In the genomic region with DNA sequence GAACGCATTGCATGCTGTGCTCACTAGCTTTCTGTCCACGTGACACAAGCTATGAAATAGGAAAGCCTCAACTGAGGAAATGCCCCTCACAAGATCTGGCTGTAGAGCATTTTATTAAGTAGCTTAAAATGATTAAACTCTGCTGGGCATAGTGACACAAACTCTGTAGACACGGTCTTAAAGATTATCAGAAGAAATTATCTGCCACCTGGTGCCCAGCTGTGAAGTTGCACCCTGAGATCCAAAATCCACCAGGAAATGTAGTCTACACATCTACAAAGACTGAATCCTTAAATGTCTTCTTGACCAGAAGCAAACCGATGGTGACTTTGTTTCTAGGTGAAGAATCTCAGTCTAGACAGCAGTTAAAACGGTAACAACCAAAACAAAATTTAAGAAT, we compare ENCODE assay signal across 10 mouse cellular contexts. TPM values are rescaled to one million over a fixed set of nuclear protein-coding genes. Genes with fewer than 3 reads are reported as not detected.
DNase-seq lines count a peak whose midpoint lies in the region; ATAC-seq and TF ChIP-seq lines count a peak whose summit lies in the region.
"Had no signal": no experiment of that assay in that cellular context is flagged by ENCODE, and none has a peak within 500 bp of the region (broad histone marks: within the 10 kb centered on the region; RNA-seq: fewer than 3 reads in every experiment).

No protein-coding gene starts in this region.

- H3K27ac ChIP-seq in gastrocnemius, adult 2 months: no peak overlapping the region
- H3K27ac ChIP-seq in midbrain, postnatal 0 days (ENCODE audit: low read depth, low read length): no peak overlapping the region
- no peak overlapping the region for H3K27ac ChIP-seq in midbrain, embryonic 10.5 days (replicated peaks)
- no peak overlapping the region for H3K27ac ChIP-seq in hindbrain, embryonic 16.5 days (ENCODE audit: low read depth, low read length)
- no peak overlapping the region for H3K27ac ChIP-seq in forebrain, embryonic 15.5 days (replicated peaks)
- H3K27ac ChIP-seq: limb, embryonic 15.5 days had no signal

- intact Hi-C loops in gastrocnemius, adult 2 months (cut with DNase I): loop anchor here (10.0 kb wide), 1 partner anchor 172 kb away; no protein-coding TSS in a partner anchor
- intact Hi-C loops in gastrocnemius, postnatal 14 days (cut with DNase I; ENCODE audit: low total_unique reads): loop anchor here (5.0 kb wide), 1 partner anchor 174 kb away; no protein-coding TSS in a partner anchor

- no peaks in the 10 kb centered on the region for H3K4me1 ChIP-seq in midbrain, postnatal 0 days (ENCODE audit: insufficient read depth, low read length)
- H3K4me1 ChIP-seq in midbrain, embryonic 10.5 days: no peaks in the 10 kb centered on the region
- H3K4me1 ChIP-seq in hindbrain, embryonic 16.5 days (ENCODE audit: control insufficient read depth, insufficient read depth, low read depth, low read length): no peaks in the 10 kb centered on the region
- H3K4me1 ChIP-seq in forebrain, embryonic 15.5 days: no peaks in the 10 kb centered on the region
- H3K4me1 ChIP-seq: limb, embryonic 15.5 days had no signal

- no peaks in the 10 kb centered on the region for H3K36me3 ChIP-seq in midbrain, postnatal 0 days (ENCODE audit: insufficient read depth, low read length)
- H3K36me3 ChIP-seq in midbrain, embryonic 10.5 days: no peaks in the 10 kb centered on the region
- no peaks in the 10 kb centered on the region for H3K36me3 ChIP-seq in hindbrain, embryonic 16.5 days (ENCODE audit: control insufficient read depth, insufficient read depth, low read length)
- H3K36me3 ChIP-seq in forebrain, embryonic 15.5 days: no peaks in the 10 kb centered on the region
- H3K36me3 ChIP-seq: limb, embryonic 15.5 days had no signal

- no peak overlapping the region for H3K9ac ChIP-seq in midbrain, postnatal 0 days (replicated peaks; ENCODE audit: low read length, poor library complexity, severe bottlenecking)
- no peak overlapping the region for H3K9ac ChIP-seq in hindbrain, embryonic 16.5 days (ENCODE audit: low read depth, low read length)
- no peak overlapping the region for H3K9ac ChIP-seq in forebrain, embryonic 15.5 days (replicated peaks)
- H3K9ac ChIP-seq: limb, embryonic 15.5 days had no signal

- 60% methylated on average over 5 of the region's 5 CpGs for WGBS in midbrain, postnatal 0 days
- WGBS in midbrain, embryonic 10.5 days: 71% methylated on average over 5 of the region's 5 CpGs
- WGBS in hindbrain, embryonic 16.5 days: 64% methylated on average over 5 of the region's 5 CpGs
- 69% methylated on average over 5 of the region's 5 CpGs for WGBS in forebrain, embryonic 15.5 days

- no peaks in the 10 kb centered on the region for H3K9me3 ChIP-seq in midbrain, postnatal 0 days (ENCODE audit: low read length)
- H3K9me3 ChIP-seq in midbrain, embryonic 10.5 days (replicated peaks): no peaks in the 10 kb centered on the region
- H3K9me3 ChIP-seq in hindbrain, embryonic 16.5 days (ENCODE audit: control insufficient read depth, low read length): no peaks in the 10 kb centered on the region
- H3K9me3 ChIP-seq in forebrain, embryonic 15.5 days: no peaks in the 10 kb centered on the region
- H3K9me3 ChIP-seq: limb, embryonic 15.5 days had no signal

- no peak for DNase-seq in gastrocnemius, adult 2 months
- no peak for DNase-seq in gastrocnemius, postnatal 14 days
- peak; percentile 69 for DNase-seq in midbrain, postnatal 0 days (ENCODE audit: low spot score)
- DNase-seq in midbrain, embryonic 10.5 days (ENCODE audit: low spot score): no peak
- DNase-seq in right cerebral cortex, postnatal 10 days (ENCODE audit: low spot score in 2 of 2): peak; percentile 24 to 39
- DNase-seq in testis, postnatal 10 days (ENCODE audit: low spot score): no peak

- no peak overlapping the region for H3K4me3 ChIP-seq in gastrocnemius, adult 2 months
- H3K4me3 ChIP-seq in midbrain, postnatal 0 days (ENCODE audit: low read depth, low read length): no peak overlapping the region
- H3K4me3 ChIP-seq in midbrain, embryonic 10.5 days: no peak overlapping the region
- H3K4me3 ChIP-seq in hindbrain, embryonic 16.5 days (ENCODE audit: low read length): no peak overlapping the region
- H3K4me3 ChIP-seq in forebrain, embryonic 15.5 days: no peak overlapping the region
- H3K4me3 ChIP-seq: limb, embryonic 15.5 days had no signal

- peak; percentile 51 for TF ChIP-seq CTCF in gastrocnemius, adult 2 months (IDR thresholded peaks at IDR 0.05)
- TF ChIP-seq CTCF in midbrain, postnatal 0 days (IDR thresholded peaks at IDR 0.05): peak; percentile 75

- no peak overlapping the region for H3K4me2 ChIP-seq in midbrain, postnatal 0 days (ENCODE audit: low read depth, low read length, poor library complexity, severe bottlenecking)
- no peak overlapping the region for H3K4me2 ChIP-seq in hindbrain, embryonic 16.5 days (ENCODE audit: low read length)
- no peak overlapping the region for H3K4me2 ChIP-seq in forebrain, embryonic 15.5 days (replicated peaks)
- H3K4me2 ChIP-seq: limb, embryonic 15.5 days had no signal

- no peak; the same call in 1 of the 2 replicates for ATAC-seq in midbrain, postnatal 0 days (ENCODE audit: low FRiP score)
- peak; percentile 52 for ATAC-seq in hindbrain, embryonic 16.5 days
- ATAC-seq in forebrain, embryonic 15.5 days (replicated peaks): no peak

- no peaks in the 10 kb centered on the region for H3K27me3 ChIP-seq in midbrain, postnatal 0 days (ENCODE audit: insufficient read depth, low read length)
- H3K27me3 ChIP-seq in midbrain, embryonic 10.5 days (ENCODE audit: low read depth, poor library complexity, severe bottlenecking): no peaks in the 10 kb centered on the region
- no peaks in the 10 kb centered on the region for H3K27me3 ChIP-seq in hindbrain, embryonic 16.5 days (replicated peaks; ENCODE audit: control insufficient read depth, insufficient read depth, low read length)
- H3K27me3 ChIP-seq in forebrain, embryonic 15.5 days: no peaks in the 10 kb centered on the region
- H3K27me3 ChIP-seq: limb, embryonic 15.5 days had no signal

RNA-seq across cellular contexts. Expression of gene Kng1, which starts 11.3 kb away (rescaled TPM):
- not detected for total RNA-seq in gastrocnemius, adult 2 months (2021)
- total RNA-seq in gastrocnemius, postnatal 14 days (2021): not detected
- not detected in 2 replicates for total RNA-seq in midbrain, postnatal 0 days (2014; rRNA removed)
- not detected in 2 replicates for polyA plus RNA-seq in midbrain, postnatal 0 days (2015; fragmentation: Nextera tagmentation; extraction: Ambion mirVana)
- not detected in 2 replicates for polyA plus RNA-seq in midbrain, embryonic 10.5 days (2016; fragmentation: Nextera tagmentation; extraction: Ambion mirVana)
- polyA plus RNA-seq in hindbrain, embryonic 16.5 days (2015; fragmentation: Nextera tagmentation; extraction: Ambion mirVana): 0.10 TPM in 1 of 2 replicates, not detected in the other
- polyA plus RNA-seq in forebrain, embryonic 15.5 days (2015; fragmentation: Nextera tagmentation; extraction: Ambion mirVana): 0.80 TPM in 1 of 2 replicates, not detected in the other
- polyA plus RNA-seq: small intestine, adult 2 months had no signal

RNA-seq across cellular contexts. Expression of gene Kng2, which starts 17.0 kb away (rescaled TPM):
- total RNA-seq in gastrocnemius, adult 2 months (2021): under 1 TPM in 1 of 2 experiments, not detected in 1; 0.14 TPM
- total RNA-seq in gastrocnemius, postnatal 14 days (2021): not detected
- not detected in 2 replicates for total RNA-seq in midbrain, postnatal 0 days (2014; rRNA removed)
- not detected in 2 replicates for polyA plus RNA-seq in midbrain, postnatal 0 days (2015; fragmentation: Nextera tagmentation; extraction: Ambion mirVana)
- not detected in 2 replicates for polyA plus RNA-seq in midbrain, embryonic 10.5 days (2016; fragmentation: Nextera tagmentation; extraction: Ambion mirVana)
- polyA plus RNA-seq in hindbrain, embryonic 16.5 days (2015; fragmentation: Nextera tagmentation; extraction: Ambion mirVana): 0.14 and 0.20 TPM in 2 replicates
- not detected in 2 replicates for polyA plus RNA-seq in forebrain, embryonic 15.5 days (2015; fragmentation: Nextera tagmentation; extraction: Ambion mirVana)
- polyA plus RNA-seq: small intestine, adult 2 months had no signal

Comparison
In these comparisons a context has a peak if more than half of its experiments do, and no peak if none do; other contexts are left out.
1. DNase-seq: peak in midbrain, postnatal 0 days (single experiment) and right cerebral cortex, postnatal 10 days (2 of 2); none in gastrocnemius, adult 2 months (single experiment), gastrocnemius, postnatal 14 days (single experiment), midbrain, embryonic 10.5 days (single experiment) and testis, postnatal 10 days (single experiment).